Comparison of ENCODE assay signal across 22 mouse cellular contexts in the genomic region with DNA sequence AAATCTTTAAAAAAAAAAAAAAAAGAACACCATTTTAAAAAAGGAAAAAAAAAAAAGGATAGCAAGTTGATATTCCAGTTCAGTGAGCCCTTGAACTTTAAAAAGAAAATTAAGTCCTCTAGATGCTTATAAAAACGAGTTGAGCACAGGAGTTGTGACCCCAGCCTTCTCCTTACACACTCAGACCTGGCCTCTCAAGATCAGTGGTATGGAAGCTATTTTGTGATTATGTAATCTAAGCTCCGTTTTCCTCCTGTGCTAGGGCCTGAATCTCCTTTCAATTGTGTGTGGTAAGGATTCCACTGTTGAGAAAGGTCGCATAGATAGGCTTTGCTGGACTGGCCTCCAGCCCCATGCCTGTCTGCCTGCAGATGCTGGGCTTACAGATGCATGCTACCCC. TPM values are rescaled to one million over a fixed set of nuclear protein-coding genes. Genes with fewer than 3 reads are reported as not detected.
"Had no signal": no experiment of that assay in that cellular context is flagged by ENCODE, and none has a peak within 500 bp of the region (broad histone marks: within the 10 kb centered on the region; RNA-seq: fewer than 3 reads in every experiment).

No protein-coding gene starts in this region.

- H3K4me2 ChIP-seq: heart, embryonic 12.5 days; hindbrain, embryonic 12.5 days; hindbrain, embryonic 14.5 days; intestine, embryonic 15.5 days; limb, embryonic 12.5 days had no signal

- H3K9me3 ChIP-seq: heart, embryonic 12.5 days; hindbrain, embryonic 10.5 days; hindbrain, embryonic 12.5 days; intestine, embryonic 15.5 days; limb, embryonic 10.5 days; limb, embryonic 12.5 days had no signal

- H3K9ac ChIP-seq: heart, embryonic 12.5 days; hindbrain, embryonic 12.5 days; hindbrain, embryonic 14.5 days; intestine, embryonic 15.5 days; limb, embryonic 12.5 days had no signal

- ATAC-seq: hindbrain, embryonic 16.5 days; inflammation-experienced regulatory T-cells, adult 6 months; intestine, embryonic 15.5 days; intestine, postnatal 0 days had no signal

- DNase-seq: gastrocnemius, postnatal 14 days; gastrocnemius, postnatal 36 days; heart, adult 2 months; heart, postnatal 10 days; heart, postnatal 4 days; kidney, adult 18-20 months; kidney, adult 8-10 months; kidney, postnatal 10 days; kidney, postnatal 25 days; kidney, postnatal 4 days had no signal

- H3K27ac ChIP-seq: heart, adult 2 months; hindbrain, embryonic 10.5 days; hindbrain, embryonic 12.5 days; hindbrain, embryonic 14.5 days; intestine, embryonic 15.5 days; layer of hippocampus, adult 2 months; left cerebral cortex, adult 2 months; limb, embryonic 10.5 days; limb, embryonic 12.5 days had no signal

- H3K4me1 ChIP-seq: heart, embryonic 12.5 days; hindbrain, embryonic 10.5 days; hindbrain, embryonic 12.5 days; intestine, embryonic 15.5 days; limb, embryonic 10.5 days; limb, embryonic 12.5 days had no signal

- H3K27me3 ChIP-seq: heart, embryonic 12.5 days; hindbrain, embryonic 12.5 days; intestine, embryonic 15.5 days; limb, embryonic 12.5 days had no signal

- H3K4me3 ChIP-seq: heart, adult 2 months; heart, embryonic 12.5 days; hindbrain, embryonic 10.5 days; hindbrain, embryonic 12.5 days; intestine, embryonic 15.5 days; layer of hippocampus, adult 2 months; left cerebral cortex, adult 2 months; limb, embryonic 10.5 days; limb, embryonic 12.5 days had no signal

RNA-seq across cellular contexts. Expression of gene Klf5, which starts 54.0 kb away (rescaled TPM):
- polyA plus RNA-seq: inflammation-experienced regulatory T-cells, adult 6 months had no signal
